Mouse (Mus musculus): ENCODE data around the gene Tmed2.

DNA sequence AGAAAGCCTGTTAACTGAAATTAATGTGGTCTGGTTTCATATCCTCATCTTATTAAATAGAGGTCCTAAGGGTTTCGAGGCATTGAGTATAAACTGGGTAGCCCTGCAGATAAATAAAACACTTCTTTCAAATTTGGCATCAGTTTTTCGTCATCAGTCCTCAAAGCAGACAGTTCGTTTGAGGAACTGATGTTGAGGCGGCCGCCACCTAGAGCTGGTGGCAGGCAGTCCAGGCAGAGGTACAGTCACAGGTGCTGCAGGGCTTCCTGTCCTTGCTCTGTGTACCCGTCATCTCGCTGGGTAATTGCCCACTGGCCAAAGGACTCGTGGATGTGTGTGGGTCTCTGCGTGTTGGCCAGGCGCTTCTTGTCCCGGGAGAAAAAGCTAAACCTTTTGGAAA is 47.0 kb upstream of the Tmed2 start:
- TF ChIP-seq GATA1 (IDR thresholded peaks at IDR 0.05; ENCODE audit: low read length): no peak
- TF ChIP-seq TAL1 (IDR thresholded peaks at IDR 0.05; ENCODE audit: low read length): no peak
